Mouse (Mus musculus): ENCODE data around the gene Armc7.

GRCm38 (mm10) chr11:115439326-115439725, 36.1 kb upstream of the Armc7 start:
- TF ChIP-seq CTCF (IDR thresholded peaks at IDR 0.05; ENCODE audit: low read depth) (no peak), EP300 (IDR thresholded peaks at IDR 0.05; ENCODE audit: low read depth) (no peak)

Measured in heart, postnatal 0 days (tissue).